Mouse (Mus musculus) brain, embryonic 14.5 days (tissue): ENCODE measurements around the gene Flvcr2. TPM values are rescaled to one million over a fixed set of nuclear protein-coding genes. Genes with fewer than 3 reads are reported as not detected.

ENCODE experiments used
- DNase-seq: peaks from one replicate; pipeline ENCODE4 v3.0.0-alpha.2; 2011; ENCODE audit warnings: low read depth
- CTCF ChIP-seq: fragments of 200-500 bp; IDR thresholded peaks from 2 replicates; pipeline ENCODE4 v1.5.1; 2012; ENCODE audit warnings: inconsistent platforms, mild to moderate bottlenecking, moderate library complexity, borderline replicate concordance; ENCODE audit not compliant: insufficient read depth, insufficient read length; ENCODE audit errors: extremely low read depth
- POLR2A ChIP-seq: fragments of 200-500 bp; IDR thresholded peaks from 2 replicates; pipeline ENCODE4 v1.6.1; 2012; ENCODE audit warnings: mild to moderate bottlenecking, inconsistent platforms, borderline replicate concordance; ENCODE audit not compliant: poor library complexity, insufficient read depth, insufficient read length, severe bottlenecking; ENCODE audit errors: extremely low read depth
- polyA plus RNA-seq: library from polyadenylated mRNA; depleted of rRNA; stranded (reverse); fragments of >200 nt; gene quantifications from 2 replicates; pipeline ENCODE4 v1.2.3, GENCODE M21; 2012; rRNA removed

Flvcr2 gene
- polyA plus RNA-seq, 1 experiment, result 4.5 TPM

GRCm38 (mm10) chr12:85848164-85848958, 102.0 kb downstream of the Flvcr2 start:
- TF ChIP-seq POLR2A (no peak), CTCF (peak; percentile 51; the same call in 1 of the 2 replicates)
- DNase-seq, result peak; percentile 51

DNA sequence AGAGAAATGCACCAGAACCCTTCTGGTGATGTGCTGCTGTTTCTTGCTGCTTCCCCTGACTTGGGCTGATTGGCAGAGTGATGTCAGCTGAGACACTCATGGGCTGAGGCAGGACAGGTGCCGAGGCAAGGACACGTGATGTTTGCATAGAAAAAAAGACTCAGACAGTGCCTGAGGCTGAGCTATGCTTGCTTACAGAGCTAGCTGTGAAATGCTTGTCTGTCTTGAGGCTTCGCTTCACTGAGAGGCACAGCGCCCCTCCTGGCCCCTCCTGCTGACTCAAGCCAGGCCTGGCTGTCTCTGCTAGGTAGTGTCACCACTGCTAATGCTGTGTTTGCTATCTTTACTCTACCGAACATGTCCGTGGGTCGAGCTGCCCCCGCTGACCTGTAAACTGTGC, 104.3 kb downstream of the Flvcr2 start:
- no peak for DNase-seq
- no peak for TF ChIP-seq POLR2A
- TF ChIP-seq CTCF, result no peak

DNA sequence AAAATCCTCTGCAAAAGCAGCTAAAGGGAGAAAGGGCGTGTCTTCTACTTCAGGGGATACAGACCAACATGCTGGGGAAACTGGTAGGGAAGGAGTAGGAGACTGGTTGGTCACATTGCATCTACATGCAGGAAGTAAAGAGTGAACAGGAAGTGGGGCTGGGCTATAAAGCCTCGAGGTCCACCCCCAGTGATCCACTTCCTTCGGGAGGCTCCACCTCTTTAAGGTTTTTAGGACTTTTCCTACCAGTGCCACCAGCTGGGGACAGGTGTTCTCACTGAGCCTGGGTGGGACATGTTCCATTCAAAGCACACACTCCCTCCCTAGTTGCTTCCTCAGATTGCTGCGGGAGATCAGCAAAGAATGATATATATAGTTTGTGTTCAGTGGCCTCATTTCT, 107.5 kb downstream of the Flvcr2 start:
- no peak for DNase-seq
- TF ChIP-seq CTCF (no peak), POLR2A (no peak)

- DNase-seq, result peak; percentile 15
- TF ChIP-seq CTCF, result no peak
- no peak for TF ChIP-seq POLR2A
These were observed 107.9 kb downstream of the Flvcr2 start for GRCm38 (mm10) chr12:85854271-85854670.

GRCm38 (mm10) chr12:85857300-85857699, 111.0 kb downstream of the Flvcr2 start:
- no peak for DNase-seq
- TF ChIP-seq CTCF, result no peak
- no peak for TF ChIP-seq POLR2A

GRCm38 (mm10) chr12:85859111-85859510, 112.8 kb downstream of the Flvcr2 start:
- TF ChIP-seq CTCF (no peak), POLR2A (no peak)
- peak; percentile 51 for DNase-seq

- DNase-seq, result peak; percentile 85
- TF ChIP-seq CTCF (no peak), POLR2A (no peak)
These were observed 113.3 kb downstream of the Flvcr2 start for GRCm38 (mm10) chr12:85859511-85860189.

- DNase-seq, result peak; percentile 78
- no peak for TF ChIP-seq CTCF
These were observed 116.2 kb downstream of the Flvcr2 start for GRCm38 (mm10) chr12:85862514-85862913.

Other genes starting within 250 kb of the Flvcr2 start
- gene Jdp2, start 147.5 kb upstream of the Flvcr2 start, polyA plus RNA-seq, result 7.3 and 11.9 TPM in 2 replicates
- gene Batf, start 59.9 kb upstream of the Flvcr2 start, polyA plus RNA-seq, result 1.1 and 1.3 TPM in 2 replicates
- gene Erg28, start 78.0 kb downstream of the Flvcr2 start, polyA plus RNA-seq, result 53.8 and 71.7 TPM in 2 replicates
- gene Ttll5, start 78.1 kb downstream of the Flvcr2 start, polyA plus RNA-seq, result 19.7 and 22.2 TPM in 2 replicates